Mouse (Mus musculus): Measurements from ENCODE around the gene Cdkn2b. TPM values are rescaled to one million over a fixed set of nuclear protein-coding genes. Genes with fewer than 3 reads are reported as not detected.

The Cdkn2b gene
- 0.45 and 0.64 TPM in 2 replicates for polyA plus RNA-seq (2012; rRNA removed)

DNA sequence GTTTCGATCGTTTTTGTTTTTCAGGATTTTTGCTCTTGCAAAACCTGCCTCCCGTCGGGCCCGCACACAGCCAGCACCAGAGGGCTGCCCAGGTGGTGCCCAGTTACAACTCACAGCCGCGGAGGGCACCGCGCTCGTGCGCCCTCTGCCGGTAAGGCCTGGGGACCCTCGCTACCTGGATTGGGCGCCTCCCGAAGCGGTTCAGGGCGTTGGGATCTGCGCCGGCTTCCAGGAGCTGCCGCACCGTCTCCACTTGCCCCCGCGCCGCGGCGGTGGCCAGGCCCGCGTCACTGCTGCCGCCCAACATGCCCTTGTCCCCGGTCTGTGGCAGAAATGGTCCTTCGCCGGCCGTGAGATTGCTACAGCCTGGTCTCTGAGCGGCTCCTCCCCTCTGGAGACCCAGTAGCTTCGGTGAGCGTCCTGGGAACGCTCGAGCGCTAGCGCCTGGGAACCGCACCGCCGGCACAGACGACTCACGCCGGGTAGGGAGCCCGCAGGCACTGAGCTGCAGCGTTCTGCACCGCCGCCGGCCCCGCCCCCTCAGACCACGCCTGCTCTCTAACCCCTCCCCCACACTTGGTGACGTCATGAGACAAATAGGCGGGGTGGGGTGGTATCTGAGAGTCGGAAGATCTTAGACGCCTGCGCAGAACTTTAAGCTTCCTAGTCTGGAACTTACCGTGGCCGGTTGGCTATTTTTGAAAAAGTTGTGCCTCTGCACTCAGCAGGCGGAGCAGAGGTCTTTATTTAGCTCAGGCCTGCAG, at the start of gene Cdkn2b:
TSS of gene Cdkn2b (minus strand) at position 549 of the 764 bp plus-strand sequence.
- DNase-seq (ENCODE audit: low read depth), result peak; percentile 89
- TF ChIP-seq POLR2A (IDR thresholded peaks at IDR 0.05; ENCODE audit: borderline replicate concordance, extremely low read depth, insufficient read depth, insufficient read length, poor library complexity, severe bottlenecking) (no peak), CTCF (IDR thresholded peaks at IDR 0.05; ENCODE audit: borderline replicate concordance, extremely low read depth, insufficient read depth, insufficient read length) (peak; percentile 76)

DNA sequence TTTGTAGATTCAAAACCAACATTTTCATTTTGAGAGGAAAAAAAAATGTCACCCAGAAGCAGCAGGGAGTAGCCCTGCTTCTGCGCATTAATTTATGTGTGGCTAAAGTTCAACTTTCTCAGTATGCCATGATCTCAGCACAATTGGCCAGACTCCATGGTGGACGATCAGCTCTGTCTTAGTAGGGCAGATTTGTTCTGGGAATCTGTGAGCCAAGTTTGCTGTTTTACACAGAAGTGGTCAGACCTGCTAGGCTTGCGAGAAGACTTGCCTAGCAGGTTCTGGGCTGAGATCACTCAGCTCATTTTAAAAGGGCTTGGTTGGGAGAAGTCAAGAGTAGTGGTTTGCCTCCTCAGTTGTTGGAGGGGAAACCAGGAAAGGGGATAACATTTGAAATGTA, 49.5 kb upstream of the Cdkn2b start:
- peak; percentile 28 for DNase-seq (ENCODE audit: low read depth)
- TF ChIP-seq CTCF (IDR thresholded peaks at IDR 0.05; ENCODE audit: borderline replicate concordance, extremely low read depth, insufficient read depth, insufficient read length), result no peak
- no peak for TF ChIP-seq POLR2A (IDR thresholded peaks at IDR 0.05; ENCODE audit: borderline replicate concordance, extremely low read depth, insufficient read depth, insufficient read length, poor library complexity, severe bottlenecking)

DNA sequence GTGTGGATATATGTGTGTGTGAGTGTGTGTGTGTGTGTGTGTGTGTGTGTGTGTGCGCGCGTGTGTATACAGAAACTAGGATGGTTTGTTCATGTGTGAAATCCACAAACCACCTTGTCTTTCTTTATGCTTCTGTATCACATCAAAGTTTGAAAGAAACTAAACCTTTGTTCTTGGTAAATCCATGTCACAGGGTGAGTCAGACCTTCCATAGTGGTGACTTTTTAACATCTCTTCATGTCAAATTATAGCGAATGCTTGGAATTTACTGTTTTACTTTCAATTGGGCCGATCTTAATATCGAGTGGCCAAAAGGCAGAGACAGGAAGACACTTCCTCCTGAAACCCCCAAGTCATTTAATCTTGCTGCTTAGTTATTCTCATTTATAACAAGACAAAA, 48.7 kb upstream of the Cdkn2b start:
- TF ChIP-seq CTCF (IDR thresholded peaks at IDR 0.05; ENCODE audit: borderline replicate concordance, extremely low read depth, insufficient read depth, insufficient read length), result no peak
- no peak for TF ChIP-seq POLR2A (IDR thresholded peaks at IDR 0.05; ENCODE audit: borderline replicate concordance, extremely low read depth, insufficient read depth, insufficient read length, poor library complexity, severe bottlenecking)
- DNase-seq (ENCODE audit: low read depth), result no peak

DNA sequence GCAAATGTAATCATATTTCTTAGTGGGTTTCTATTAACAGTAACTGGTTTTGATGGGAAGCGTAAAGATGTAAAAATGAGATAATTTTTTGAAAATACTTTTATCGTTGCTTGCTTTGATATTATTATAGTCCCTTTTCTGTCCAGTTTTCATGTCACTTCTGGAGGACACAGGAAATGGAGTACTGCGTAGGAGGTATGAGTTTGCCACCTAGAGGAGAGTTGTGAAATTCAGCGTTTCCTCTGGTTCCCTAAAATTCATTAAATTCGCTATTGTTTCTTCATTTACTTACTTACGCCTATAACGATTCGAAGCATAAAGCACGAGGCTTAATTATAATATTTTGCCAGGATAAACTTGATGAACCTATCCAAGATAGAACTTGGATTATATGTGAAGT, 43.1 kb upstream of the Cdkn2b start:
- no peak for DNase-seq (ENCODE audit: low read depth)
- peak; percentile 15; the same call in 1 of the 2 replicates for TF ChIP-seq CTCF (IDR thresholded peaks at IDR 0.05; ENCODE audit: borderline replicate concordance, extremely low read depth, insufficient read depth, insufficient read length)
- TF ChIP-seq POLR2A (IDR thresholded peaks at IDR 0.05; ENCODE audit: borderline replicate concordance, extremely low read depth, insufficient read depth, insufficient read length, poor library complexity, severe bottlenecking), result no peak

DNA sequence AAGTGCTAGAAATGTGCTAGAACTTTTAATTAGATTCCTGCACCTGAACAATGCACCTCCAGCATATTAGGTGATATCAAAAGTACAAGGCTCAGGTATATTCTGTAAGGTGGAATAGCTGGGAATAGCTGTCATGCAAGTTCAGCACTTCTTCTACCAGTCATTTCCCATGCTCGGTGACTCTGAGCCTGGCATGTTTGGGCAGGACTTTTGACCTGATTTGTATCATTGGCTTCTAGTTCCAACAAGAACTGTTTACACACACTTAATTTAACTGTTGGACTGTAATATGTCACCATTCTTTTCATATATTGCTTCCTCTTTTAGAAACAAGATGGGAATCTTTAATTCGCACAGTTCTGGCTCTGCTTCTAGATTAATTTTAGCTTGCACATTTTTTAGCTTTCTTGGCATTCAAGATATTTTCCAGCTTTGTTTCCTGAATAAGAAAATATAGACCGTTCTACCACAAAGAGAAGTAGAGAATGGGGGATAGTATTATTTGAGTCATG, 42.3 kb upstream of the Cdkn2b start:
- no peak for TF ChIP-seq POLR2A (IDR thresholded peaks at IDR 0.05; ENCODE audit: borderline replicate concordance, extremely low read depth, insufficient read depth, insufficient read length, poor library complexity, severe bottlenecking)
- no peak for DNase-seq (ENCODE audit: low read depth)

DNA sequence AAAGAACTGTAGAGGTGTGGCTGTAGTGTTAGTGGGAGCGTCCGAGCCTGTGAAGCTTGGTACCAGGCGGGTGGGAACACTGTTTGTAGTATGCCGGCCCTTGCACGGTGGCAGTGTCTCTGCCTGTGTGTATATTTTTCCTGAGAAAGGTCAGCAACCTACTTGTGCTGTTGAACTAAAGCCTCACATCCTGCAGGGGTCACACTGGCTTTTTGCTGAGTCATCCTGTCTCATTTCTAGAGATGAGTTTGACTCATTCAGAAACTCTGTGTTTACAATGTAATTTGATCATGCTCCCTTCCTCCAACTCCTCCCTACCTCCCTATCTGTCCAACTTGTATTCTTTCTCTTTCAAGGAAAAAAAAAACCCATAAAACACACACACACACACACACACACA, 40.6 kb upstream of the Cdkn2b start:
- TF ChIP-seq CTCF (IDR thresholded peaks at IDR 0.05; ENCODE audit: borderline replicate concordance, extremely low read depth, insufficient read depth, insufficient read length), result no peak
- TF ChIP-seq POLR2A (IDR thresholded peaks at IDR 0.05; ENCODE audit: borderline replicate concordance, extremely low read depth, insufficient read depth, insufficient read length, poor library complexity, severe bottlenecking), result no peak
- DNase-seq (ENCODE audit: low read depth), result no peak

DNA sequence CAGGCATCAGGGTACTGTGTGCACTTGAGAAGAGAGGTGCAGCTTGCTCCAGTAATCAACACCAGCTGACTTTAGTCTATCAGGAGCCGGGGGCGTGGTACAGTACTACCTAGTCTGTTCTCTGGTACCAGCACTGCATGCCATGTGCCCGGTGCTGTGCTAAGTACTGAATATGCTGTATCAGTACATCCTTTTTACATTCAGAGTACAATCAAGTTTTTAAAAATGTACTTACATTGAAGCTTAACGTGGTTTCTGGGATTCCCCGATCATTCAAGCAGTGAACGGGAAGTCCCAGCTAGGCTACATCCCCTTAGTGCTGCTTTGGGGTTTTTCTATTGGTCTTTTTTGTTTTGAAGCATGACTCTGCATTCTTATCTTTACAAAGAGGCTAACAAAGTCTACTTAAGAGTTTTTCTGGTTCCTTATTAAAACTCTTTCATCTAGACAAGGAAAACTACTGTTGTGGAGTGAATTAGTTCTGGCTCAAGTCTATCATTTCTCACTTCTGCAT, 40.2 kb upstream of the Cdkn2b start:
- no peak for DNase-seq (ENCODE audit: low read depth)
- TF ChIP-seq CTCF (IDR thresholded peaks at IDR 0.05; ENCODE audit: borderline replicate concordance, extremely low read depth, insufficient read depth, insufficient read length), result no peak

DNA sequence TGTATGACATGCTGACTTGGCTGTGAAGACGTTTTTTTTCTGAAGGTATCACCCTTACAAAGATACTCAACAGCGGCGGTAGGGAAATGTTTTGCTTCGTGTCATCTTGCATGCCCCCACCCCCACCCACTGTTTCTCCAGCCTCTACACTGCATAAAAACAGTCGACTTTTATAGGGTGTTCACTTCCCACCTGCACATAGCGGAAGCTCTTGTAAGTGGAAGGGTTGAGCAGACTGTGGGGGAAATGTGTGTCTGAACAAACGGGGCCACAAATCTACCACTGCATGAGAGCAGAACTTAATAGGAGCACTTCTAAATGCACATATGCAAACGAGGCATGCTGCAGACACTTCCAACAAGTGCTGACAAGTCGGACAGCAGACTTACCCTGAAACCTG, 39.6 kb upstream of the Cdkn2b start:
- TF ChIP-seq POLR2A (IDR thresholded peaks at IDR 0.05; ENCODE audit: borderline replicate concordance, extremely low read depth, insufficient read depth, insufficient read length, poor library complexity, severe bottlenecking) (no peak), CTCF (IDR thresholded peaks at IDR 0.05; ENCODE audit: borderline replicate concordance, extremely low read depth, insufficient read depth, insufficient read length) (no peak)
- DNase-seq (ENCODE audit: low read depth), result no peak

DNA sequence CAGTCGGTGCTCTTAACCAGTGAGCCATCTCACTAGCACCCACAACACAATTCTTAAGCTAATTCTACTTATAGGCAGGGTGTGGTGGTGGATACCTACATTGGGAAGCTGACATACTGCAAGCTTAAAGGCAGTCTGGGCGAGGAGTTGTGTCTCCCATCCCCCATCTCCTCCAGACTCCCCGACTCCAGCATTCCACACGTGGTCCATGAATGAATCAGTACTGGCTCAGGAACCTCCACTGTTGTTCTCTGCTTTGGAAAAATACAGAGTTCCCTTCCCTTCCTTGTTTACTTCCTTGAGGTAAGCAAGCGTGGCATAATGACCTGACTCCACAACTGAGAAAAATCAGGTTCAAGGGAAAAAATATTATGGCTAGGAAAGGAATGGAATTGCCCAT, 38.0 kb upstream of the Cdkn2b start:
- TF ChIP-seq CTCF (IDR thresholded peaks at IDR 0.05; ENCODE audit: borderline replicate concordance, extremely low read depth, insufficient read depth, insufficient read length) (no peak), POLR2A (IDR thresholded peaks at IDR 0.05; ENCODE audit: borderline replicate concordance, extremely low read depth, insufficient read depth, insufficient read length, poor library complexity, severe bottlenecking) (no peak)
- no peak for DNase-seq (ENCODE audit: low read depth)

DNA sequence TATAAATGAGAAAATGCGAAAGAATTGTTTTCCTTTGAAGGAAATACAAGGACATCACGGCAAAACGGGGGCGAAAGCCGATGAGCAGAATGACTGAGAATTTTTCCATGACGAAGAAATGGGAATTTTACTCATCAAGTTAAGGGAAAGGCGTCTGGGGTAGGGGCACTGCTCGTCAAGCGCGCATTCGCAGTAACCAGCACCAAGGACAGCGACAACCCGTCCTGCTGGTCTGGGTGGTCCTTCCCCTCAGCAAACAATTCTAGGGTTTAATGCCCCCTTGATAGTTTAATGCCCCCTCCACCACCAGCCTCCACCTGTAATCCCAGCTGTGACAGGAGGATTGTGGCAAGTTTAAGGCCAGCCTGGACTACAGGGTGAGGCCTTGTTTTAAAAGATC, 2.6 kb upstream of the Cdkn2b start:
- no peak for TF ChIP-seq CTCF (IDR thresholded peaks at IDR 0.05; ENCODE audit: borderline replicate concordance, extremely low read depth, insufficient read depth, insufficient read length)
- TF ChIP-seq POLR2A (IDR thresholded peaks at IDR 0.05; ENCODE audit: borderline replicate concordance, extremely low read depth, insufficient read depth, insufficient read length, poor library complexity, severe bottlenecking), result no peak
- DNase-seq (ENCODE audit: low read depth), result no peak

DNA sequence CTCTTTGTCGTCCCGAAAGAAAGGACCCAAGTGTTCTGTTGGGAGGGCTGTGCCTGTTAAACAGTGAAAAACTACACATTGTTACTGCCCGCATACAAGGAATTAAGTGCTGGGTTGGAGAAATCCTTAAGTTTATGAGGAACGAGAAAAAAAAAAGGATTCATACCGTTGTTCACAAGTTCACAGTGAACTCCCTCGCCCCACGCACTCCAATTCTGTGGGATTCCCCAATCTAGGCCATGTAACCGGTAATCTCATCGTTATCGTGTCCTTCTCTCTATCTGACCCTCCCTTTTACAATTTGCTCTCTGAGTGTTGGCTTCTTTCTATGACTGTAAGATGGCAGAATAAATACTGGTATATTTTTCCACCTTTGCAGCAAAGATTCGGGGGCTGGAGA, 843 bp downstream of the Cdkn2b start:
- no peak for TF ChIP-seq POLR2A (IDR thresholded peaks at IDR 0.05; ENCODE audit: borderline replicate concordance, extremely low read depth, insufficient read depth, insufficient read length, poor library complexity, severe bottlenecking)
- no peak for TF ChIP-seq CTCF (IDR thresholded peaks at IDR 0.05; ENCODE audit: borderline replicate concordance, extremely low read depth, insufficient read depth, insufficient read length)
- no peak for DNase-seq (ENCODE audit: low read depth)

DNA sequence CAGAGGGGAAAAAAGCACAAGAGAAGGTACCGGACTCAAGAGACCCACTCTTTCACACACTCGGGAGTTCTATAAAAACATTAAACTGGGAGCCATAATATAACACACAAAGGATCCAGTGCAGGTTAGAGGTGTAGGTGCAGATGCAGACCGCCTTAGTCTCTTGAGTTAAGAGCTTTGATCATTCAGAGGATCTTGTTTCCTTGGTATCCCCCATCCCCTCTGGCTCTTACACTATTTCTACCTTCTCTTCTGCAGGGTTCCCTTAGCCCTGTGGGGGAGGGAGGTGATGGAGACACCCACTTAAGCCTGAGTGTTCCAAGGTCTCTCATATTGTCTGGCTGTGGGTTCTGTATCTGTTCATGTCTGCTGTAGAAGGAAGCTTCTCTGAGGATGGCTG, 2.8 kb downstream of the Cdkn2b start:
- DNase-seq (ENCODE audit: low read depth), result no peak
- no peak for TF ChIP-seq CTCF (IDR thresholded peaks at IDR 0.05; ENCODE audit: borderline replicate concordance, extremely low read depth, insufficient read depth, insufficient read length)
- no peak for TF ChIP-seq POLR2A (IDR thresholded peaks at IDR 0.05; ENCODE audit: borderline replicate concordance, extremely low read depth, insufficient read depth, insufficient read length, poor library complexity, severe bottlenecking)

All from brain, embryonic 14.5 days (tissue).